24 mouse cellular contexts compared by ENCODE assay signal in genomic region chr3:122766930-122767329, GRCm38 (mm10). TPM values are rescaled to one million over a fixed set of nuclear protein-coding genes. Genes with fewer than 3 reads are reported as not detected.
DNase-seq lines count a peak whose midpoint lies in the region; ATAC-seq and TF ChIP-seq lines count a peak whose summit lies in the region.
"Had no signal": no experiment of that assay in that cellular context is flagged by ENCODE, and none has a peak within 500 bp of the region (broad histone marks: within the 10 kb centered on the region; RNA-seq: fewer than 3 reads in every experiment).

No protein-coding gene starts in this region.

- no peak overlapping the region for H3K9ac ChIP-seq in lung, embryonic 15.5 days
- H3K9ac ChIP-seq: embryonic facial prominence, embryonic 15.5 days; hindbrain, embryonic 14.5 days; midbrain, embryonic 13.5 days; neural tube, embryonic 13.5 days had no signal

- no peak for TF ChIP-seq CTCF in brain, embryonic 14.5 days (IDR thresholded peaks at IDR 0.05; ENCODE audit: borderline replicate concordance, extremely low read depth, insufficient read depth, insufficient read length)

- H3K4me3 ChIP-seq in lung, embryonic 15.5 days, result no peak overlapping the region
- H3K4me3 ChIP-seq in myocyte, result no peak overlapping the region
- H3K4me3 ChIP-seq: embryonic facial prominence, embryonic 15.5 days; limb, embryonic 10.5 days; midbrain, embryonic 13.5 days; neural tube, embryonic 13.5 days had no signal

- DNase-seq in frontal cortex, postnatal 10 days (ENCODE audit: low spot score in 2 of 2), result no peak
- DNase-seq in lung, postnatal 25 days (ENCODE audit: low spot score), result no peak
- DNase-seq in brain, embryonic 14.5 days (ENCODE audit: low read depth), result peak; percentile 39
- no peak for DNase-seq in urinary bladder, adult 18-20 months (ENCODE audit: low spot score in 2 of 2)
- DNase-seq: adrenal gland, postnatal 14 days; cerebellum, adult 11-12 months; cerebellum, postnatal 14 days; gastrocnemius, postnatal 10 days; heart, adult 11 months; heart, postnatal 36 days; kidney, adult 18-20 months; layer of hippocampus, postnatal 36 days; lung, adult 2 months; thymus, adult 2 months had no signal

- peaks cover 7% of the 10 kb centered on the region; the same call in 1 of the 2 replicates for H3K4me1 ChIP-seq in lung, embryonic 15.5 days
- H3K4me1 ChIP-seq: embryonic facial prominence, embryonic 15.5 days had no signal

- H3K36me3 ChIP-seq in lung, embryonic 15.5 days, result peaks cover 14% of the 10 kb centered on the region; the same call in 1 of the 2 replicates
- H3K36me3 ChIP-seq in myocyte (ENCODE audit: control insufficient read depth, insufficient read depth), result no peaks in the 10 kb centered on the region
- H3K36me3 ChIP-seq: embryonic facial prominence, embryonic 15.5 days had no signal

- no peak overlapping the region for H3K4me2 ChIP-seq in lung, embryonic 15.5 days
- H3K4me2 ChIP-seq in myocyte (ENCODE audit: low read depth), result peak overlapping the region; percentile 26
- H3K4me2 ChIP-seq: embryonic facial prominence, embryonic 15.5 days; hindbrain, embryonic 14.5 days; midbrain, embryonic 13.5 days; neural tube, embryonic 13.5 days had no signal

- ATAC-seq in frontal cortex, adult (ENCODE audit: low TSS enrichment), result peak; percentile 86
- ATAC-seq in lung, embryonic 15.5 days (ENCODE audit: borderline replicate concordance, extremely low read depth, low FRiP score, low TSS enrichment), result no peak
- ATAC-seq: midbrain, embryonic 13.5 days had no signal

- WGBS in lung, embryonic 15.5 days, result 36% methylated on average over 4 of the region's 4 CpGs

- H3K9me3 ChIP-seq in lung, embryonic 15.5 days, result no peaks in the 10 kb centered on the region
- H3K9me3 ChIP-seq: embryonic facial prominence, embryonic 15.5 days; limb, embryonic 10.5 days; midbrain, embryonic 13.5 days; neural tube, embryonic 13.5 days had no signal

- no peak overlapping the region for H3ac ChIP-seq in myocyte (ENCODE audit: control insufficient read depth, insufficient read length)

- no peaks in the 10 kb centered on the region for H3K27me3 ChIP-seq in lung, embryonic 15.5 days
- H3K27me3 ChIP-seq in myocyte (ENCODE audit: control insufficient read depth, insufficient read depth, insufficient read length), result no peaks in the 10 kb centered on the region
- H3K27me3 ChIP-seq: CH12.LX; embryonic facial prominence, embryonic 15.5 days; midbrain, embryonic 13.5 days; neural tube, embryonic 13.5 days had no signal

- H3K79me2 ChIP-seq in myocyte (ENCODE audit: control insufficient read depth, insufficient read depth), result no peaks in the 10 kb centered on the region

- no peak for TF ChIP-seq POLR2A in brain, embryonic 14.5 days (IDR thresholded peaks at IDR 0.05; ENCODE audit: borderline replicate concordance, extremely low read depth, insufficient read depth, insufficient read length, poor library complexity, severe bottlenecking)
- no peak for TF ChIP-seq POLR2A in myocyte (IDR thresholded peaks at IDR 0.05; ENCODE audit: insufficient read length, low read depth)

- H3K27ac ChIP-seq in lung, embryonic 15.5 days, result 0 out of 2 replicates have a peak overlapping the region, but pooled peaks have one; percentile 13
- H3K27ac ChIP-seq: embryonic facial prominence, embryonic 15.5 days; hindbrain, embryonic 14.5 days; kidney, postnatal 0 days; limb, embryonic 10.5 days; midbrain, embryonic 13.5 days; neural tube, embryonic 13.5 days had no signal

TF ChIP-seq in myocyte, 11 proteins besides CTCF, POLR2A, EP300 and RAD21:
- no peak for TF ChIP-seq POLR2AphosphoS2 (IDR thresholded peaks at IDR 0.05; ENCODE audit: insufficient read length, low read depth)
- TF ChIP-seq MYOD1 (IDR thresholded peaks at IDR 0.05; ENCODE audit: control insufficient read depth in 1 of 3, insufficient read length in 2 of 3, low read depth in 2 of 3), result no peak
- TF ChIP-seq MYOG (IDR thresholded peaks at IDR 0.05; ENCODE audit: control insufficient read depth in 1 of 3, insufficient read depth in 1 of 3, insufficient read length in 2 of 3, low read depth in 2 of 3), result no peak
- no peak for TF ChIP-seq REST (IDR thresholded peaks at IDR 0.05; ENCODE audit: insufficient read depth, insufficient read length)
- no peak for TF ChIP-seq E2F4 (IDR thresholded peaks at IDR 0.05; ENCODE audit: insufficient read depth)
- TF ChIP-seq MAX (IDR thresholded peaks at IDR 0.05; ENCODE audit: low read depth), result no peak
- no peak for TF ChIP-seq CEBPB (IDR thresholded peaks at IDR 0.05; ENCODE audit: insufficient read depth, poor library complexity, severe bottlenecking)
- no peak for TF ChIP-seq SRF (IDR thresholded peaks at IDR 0.05; ENCODE audit: control insufficient read depth, insufficient read length, low read depth)
- no peak for TF ChIP-seq USF1 (IDR thresholded peaks at IDR 0.05; ENCODE audit: low read depth)
- no peak for TF ChIP-seq TCF12 (IDR thresholded peaks at IDR 0.05; ENCODE audit: insufficient read depth, poor library complexity, severe bottlenecking)
- no peak for TF ChIP-seq TCF3 (IDR thresholded peaks at IDR 0.05; ENCODE audit: insufficient read length, low read depth)

RNA-seq across cellular contexts. Expression of gene Pde5a, which starts 38.2 kb away (rescaled TPM):
- polyA plus RNA-seq in lung, embryonic 15.5 days (2015; fragmentation: Nextera tagmentation; extraction: Ambion mirVana), result 27.8 and 28.9 TPM in 2 replicates
- 5.0 and 6.2 TPM in 2 replicates for polyA plus RNA-seq in brain, embryonic 14.5 days (2012; rRNA removed)
- 4.5 TPM for polyA plus RNA-seq in myocyte (2012; fragmentation: generic; extraction: Trizol)
